13 mouse cellular contexts compared by ENCODE assay signal in the genomic region with DNA sequence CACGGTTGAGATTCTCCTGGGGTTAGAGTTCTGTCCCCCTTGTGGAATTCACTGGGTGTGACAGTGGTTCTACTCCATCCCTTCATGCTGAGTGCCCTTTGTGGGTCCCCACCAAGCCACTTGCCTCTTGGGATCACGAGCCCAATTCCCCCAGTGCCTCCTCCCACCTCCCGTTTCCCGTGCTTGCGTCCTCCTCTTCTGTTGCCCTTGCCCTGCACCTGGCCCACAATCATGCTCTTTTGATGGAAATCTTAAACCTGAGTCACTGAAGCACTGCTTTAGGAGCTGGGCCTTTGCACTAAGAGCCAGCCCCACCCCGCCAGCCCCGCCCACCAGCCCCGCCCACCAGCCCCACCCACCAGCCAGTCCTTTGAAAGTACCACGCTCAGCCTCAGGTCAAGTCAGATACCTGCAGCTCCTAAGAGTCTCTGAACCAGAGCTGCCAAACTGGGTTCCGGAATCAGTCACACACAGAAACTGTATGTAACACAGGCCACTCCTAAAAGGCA.
DNase-seq lines count a peak whose midpoint lies in the region; ATAC-seq and TF ChIP-seq lines count a peak whose summit lies in the region.
"Had no signal": no experiment of that assay in that cellular context is flagged by ENCODE, and none has a peak within 500 bp of the region (broad histone marks: within the 10 kb centered on the region; RNA-seq: fewer than 3 reads in every experiment).

No protein-coding gene starts in this region.

- no peaks in the 10 kb centered on the region for H3K79me2 ChIP-seq in liver, adult 2 months (ENCODE audit: control insufficient read depth, insufficient read depth, low read length)

- no peaks in the 10 kb centered on the region for H3K36me3 ChIP-seq in lung, embryonic 14.5 days (ENCODE audit: insufficient read depth)
- H3K36me3 ChIP-seq in intestine, postnatal 0 days (ENCODE audit: control insufficient read depth, insufficient read depth), result no peaks in the 10 kb centered on the region
- H3K36me3 ChIP-seq in liver, adult 2 months (ENCODE audit: control insufficient read depth, insufficient read depth, low read length), result no peaks in the 10 kb centered on the region
- no peaks in the 10 kb centered on the region for H3K36me3 ChIP-seq in stomach, postnatal 0 days (ENCODE audit: control insufficient read depth, insufficient read depth, low read length)
- no peaks in the 10 kb centered on the region for H3K36me3 ChIP-seq in thymus, adult 2 months (ENCODE audit: control insufficient read depth, insufficient read depth, low read length)
- H3K36me3 ChIP-seq: neural tube, embryonic 12.5 days had no signal

- TF ChIP-seq CTCF in lung, embryonic 14.5 days (IDR thresholded peaks at IDR 0.05; ENCODE audit: low read depth), result 0 out of 2 replicates have a peak, but pooled peaks have one; percentile 7
- TF ChIP-seq CTCF in intestine, postnatal 0 days (IDR thresholded peaks at IDR 0.05; ENCODE audit: low read depth), result peak; percentile 36
- TF ChIP-seq CTCF in liver, adult 2 months (IDR thresholded peaks at IDR 0.05; ENCODE audit: low read depth, low read length), result no peak
- TF ChIP-seq CTCF in stomach, postnatal 0 days (IDR thresholded peaks at IDR 0.05; ENCODE audit: low read depth), result 0 out of 2 replicates have a peak, but pooled peaks have one; percentile 17
- TF ChIP-seq CTCF in thymus, adult 2 months (IDR thresholded peaks at IDR 0.05; ENCODE audit: borderline replicate concordance, control insufficient read depth, extremely low read depth, insufficient read depth, low read length, poor library complexity), result no peak

- H3K9ac ChIP-seq in lung, embryonic 14.5 days, result no peak overlapping the region
- H3K9ac ChIP-seq in intestine, postnatal 0 days (ENCODE audit: low read depth, low read length), result no peak overlapping the region
- peak overlapping the region; percentile 49; the same call in 1 of the 2 replicates for H3K9ac ChIP-seq in liver, adult 2 months (ENCODE audit: low read depth, low read length)
- H3K9ac ChIP-seq in stomach, postnatal 0 days (ENCODE audit: low read length), result no peak overlapping the region
- H3K9ac ChIP-seq: neural tube, embryonic 12.5 days had no signal

- TF ChIP-seq POLR2A in liver, adult 2 months (IDR thresholded peaks at IDR 0.05; ENCODE audit: extremely low read depth, insufficient read depth, low read length), result no peak
- no peak for TF ChIP-seq POLR2A in thymus, adult 2 months (IDR thresholded peaks at IDR 0.05; ENCODE audit: control insufficient read depth, extremely low read depth, insufficient read depth, low read length, poor library complexity)

- H3K4me2 ChIP-seq in lung, embryonic 14.5 days, result no peak overlapping the region
- no peak overlapping the region for H3K4me2 ChIP-seq in intestine, postnatal 0 days (replicated peaks; ENCODE audit: low read depth)
- H3K4me2 ChIP-seq in stomach, postnatal 0 days (replicated peaks; ENCODE audit: low read depth), result no peak overlapping the region
- H3K4me2 ChIP-seq: neural tube, embryonic 12.5 days had no signal

- no peak for DNase-seq in lung, embryonic 14.5 days
- no peak for DNase-seq in lung, postnatal 10 days
- DNase-seq in liver, adult 2 months (ENCODE audit: extremely low read depth, low read depth, low spot score), result peak; percentile 66
- peak; percentile 83 for DNase-seq in stomach, postnatal 0 days (ENCODE audit: low spot score)
- DNase-seq in thymus, adult 2 months, result no peak
- no peak for DNase-seq in ovary, postnatal 36 days (ENCODE audit: low spot score)
- DNase-seq: cerebellum, adult 9-11 months; heart, postnatal 36 days; left cerebral cortex, postnatal 4 days; thymus, postnatal 25 days had no signal

- no peak for TF ChIP-seq EP300 in stomach, postnatal 0 days (optimal IDR thresholded peaks at IDR 0.05)

- no peaks in the 10 kb centered on the region for H3K27me3 ChIP-seq in lung, embryonic 14.5 days (ENCODE audit: insufficient read depth, low read length)
- no peaks in the 10 kb centered on the region for H3K27me3 ChIP-seq in intestine, postnatal 0 days (replicated peaks; ENCODE audit: control insufficient read depth, insufficient read depth, low read length)
- no peaks in the 10 kb centered on the region for H3K27me3 ChIP-seq in liver, adult 2 months (ENCODE audit: control insufficient read depth, insufficient read depth, low read length)
- no peaks in the 10 kb centered on the region for H3K27me3 ChIP-seq in stomach, postnatal 0 days (ENCODE audit: control insufficient read depth, insufficient read depth, low read length)
- no peaks in the 10 kb centered on the region for H3K27me3 ChIP-seq in thymus, adult 2 months (ENCODE audit: control insufficient read depth, insufficient read depth, low read length)
- H3K27me3 ChIP-seq: neural tube, embryonic 12.5 days had no signal

- 24% methylated on average over 10 of the region's 10 CpGs for WGBS in lung, embryonic 14.5 days
- WGBS in intestine, postnatal 0 days, result 13% methylated on average over 10 of the region's 10 CpGs
- 15% methylated on average over 10 of the region's 10 CpGs for WGBS in liver, adult 2 months
- WGBS in stomach, postnatal 0 days, result 26% methylated on average over 10 of the region's 10 CpGs
- WGBS in thymus, adult 2 months, result 73% methylated on average over 10 of the region's 10 CpGs

- H3K4me3 ChIP-seq in lung, embryonic 14.5 days (ENCODE audit: low read depth, low read length), result no peak overlapping the region
- no peak overlapping the region for H3K4me3 ChIP-seq in intestine, postnatal 0 days (ENCODE audit: low read depth, low read length)
- H3K4me3 ChIP-seq in liver, adult 2 months (ENCODE audit: insufficient read depth, low read depth, low read length), result peak overlapping the region; percentile 36; the same call in 1 of the 2 replicates
- no peak overlapping the region for H3K4me3 ChIP-seq in stomach, postnatal 0 days (ENCODE audit: low read depth, low read length)
- no peak overlapping the region for H3K4me3 ChIP-seq in thymus, adult 2 months (ENCODE audit: control insufficient read depth, insufficient read depth, low read length)
- H3K4me3 ChIP-seq: neural tube, embryonic 12.5 days had no signal

- no peaks in the 10 kb centered on the region for H3K4me1 ChIP-seq in lung, embryonic 14.5 days (ENCODE audit: insufficient read depth)
- H3K4me1 ChIP-seq in intestine, postnatal 0 days (replicated peaks; ENCODE audit: control insufficient read depth, insufficient read depth, low read length), result 0 out of 2 replicates have a peak, but pooled peaks cover 8% of the 10 kb centered on the region
- H3K4me1 ChIP-seq in liver, adult 2 months (ENCODE audit: control insufficient read depth, insufficient read depth, low read length), result peaks cover 18% of the 10 kb centered on the region
- H3K4me1 ChIP-seq in stomach, postnatal 0 days (replicated peaks; ENCODE audit: control insufficient read depth, insufficient read depth), result no peaks in the 10 kb centered on the region
- 0 out of 2 replicates have a peak, but pooled peaks cover 4% of the 10 kb centered on the region for H3K4me1 ChIP-seq in thymus, adult 2 months (replicated peaks; ENCODE audit: control insufficient read depth, insufficient read depth, low read length)
- H3K4me1 ChIP-seq: neural tube, embryonic 12.5 days had no signal

- H3K27ac ChIP-seq in lung, embryonic 14.5 days (ENCODE audit: low read depth), result no peak overlapping the region
- H3K27ac ChIP-seq in intestine, postnatal 0 days (ENCODE audit: low read depth, low read length), result peak overlapping the region; percentile 68
- peak overlapping the region; percentile 92 for H3K27ac ChIP-seq in liver, adult 2 months (replicated peaks; ENCODE audit: insufficient read depth, low read depth, low read length)
- H3K27ac ChIP-seq in stomach, postnatal 0 days (replicated peaks), result peak overlapping the region; percentile 56
- H3K27ac ChIP-seq in thymus, adult 2 months (ENCODE audit: control insufficient read depth, insufficient read depth, low read length), result no peak overlapping the region
- H3K27ac ChIP-seq: neural tube, embryonic 12.5 days had no signal

- ATAC-seq in lung, embryonic 14.5 days (ENCODE audit: insufficient read depth), result peak; percentile 29; the same call in 1 of the 2 replicates
- ATAC-seq in intestine, postnatal 0 days, result peak; percentile 70
- peak; percentile 83 for ATAC-seq in stomach, postnatal 0 days (ENCODE audit: low FRiP score, low TSS enrichment)
- ATAC-seq in inflammation-experienced regulatory T-cells, adult 6 months, result no peak

- no peaks in the 10 kb centered on the region for H3K9me3 ChIP-seq in lung, embryonic 14.5 days (ENCODE audit: low read depth, low read length)
- H3K9me3 ChIP-seq in intestine, postnatal 0 days (ENCODE audit: control insufficient read depth), result no peaks in the 10 kb centered on the region
- no peaks in the 10 kb centered on the region for H3K9me3 ChIP-seq in stomach, postnatal 0 days (ENCODE audit: control insufficient read depth, low read length)
- H3K9me3 ChIP-seq: neural tube, embryonic 12.5 days had no signal

Comparison
In these comparisons a context has a peak if more than half of its experiments do, and no peak if none do; other contexts are left out.
1. DNase-seq: peak in liver, adult 2 months (single experiment) and stomach, postnatal 0 days (single experiment); none in lung, embryonic 14.5 days (single experiment), lung, postnatal 10 days (single experiment), thymus, adult 2 months (single experiment) and ovary, postnatal 36 days (single experiment).
2. H3K27ac ChIP-seq: peak in intestine, postnatal 0 days (single experiment), liver, adult 2 months (single experiment) and stomach, postnatal 0 days (single experiment); none in lung, embryonic 14.5 days (single experiment) and thymus, adult 2 months (single experiment).
3. CTCF ChIP-seq: peak in lung, embryonic 14.5 days (single experiment), intestine, postnatal 0 days (single experiment) and stomach, postnatal 0 days (single experiment); none in liver, adult 2 months (single experiment) and thymus, adult 2 months (single experiment).